Mouse (Mus musculus): ENCODE results near the gene Bnc2. TPM values are rescaled to one million over a fixed set of nuclear protein-coding genes. Genes with fewer than 3 reads are reported as not detected.
A peak's percentile ranks its signal among the peaks of the same experiment; 100 is the strongest.

The Bnc2 gene
- polyA plus RNA-seq, 1 experiment from 2014 or later: 22.2 TPM

- H3K27me3 ChIP-seq (ENCODE audit: control insufficient read depth, insufficient read depth, low read length): no peaks in the 10 kb centered on the region
- ATAC-seq (replicated peaks; ENCODE audit: insufficient number of reproducible peaks, low FRiP score, low TSS enrichment, low read depth): no peak
Measured at GRCm38 (mm10) chr4:84321598-84321997, 353.5 kb downstream of the Bnc2 start.

GRCm38 (mm10) chr4:84317421-84317820 lies 357.7 kb downstream of the Bnc2 start:
- WGBS: 88% methylated on average over 3 of the region's 3 CpGs
- H3K4me2 ChIP-seq (ENCODE audit: low read depth, low read length): no peak overlapping the region
- no peak overlapping the region for H3K9ac ChIP-seq (replicated peaks; ENCODE audit: low read length)
- no peak overlapping the region for H3K27ac ChIP-seq (replicated peaks; ENCODE audit: low read depth, low read length)
- DNase-seq (ENCODE audit: low spot score) (no peak), ATAC-seq (replicated peaks; ENCODE audit: insufficient number of reproducible peaks, low FRiP score, low TSS enrichment, low read depth) (no peak)
- no peaks in the 10 kb centered on the region for H3K4me1 ChIP-seq (ENCODE audit: control insufficient read depth, insufficient read depth, low read length)
- no peaks in the 10 kb centered on the region for H3K9me3 ChIP-seq (replicated peaks; ENCODE audit: control insufficient read depth, low read length)
- no peaks in the 10 kb centered on the region for H3K27me3 ChIP-seq (ENCODE audit: control insufficient read depth, insufficient read depth, low read length)
- no peaks in the 10 kb centered on the region for H3K36me3 ChIP-seq (replicated peaks; ENCODE audit: control insufficient read depth, insufficient read depth, low read depth, low read length)
- H3K4me3 ChIP-seq (ENCODE audit: low read depth, low read length): no peak overlapping the region

More at GRCm38 (mm10) chr4:84321598-84321997, 353.5 kb downstream of the Bnc2 start:
- no peaks in the 10 kb centered on the region for H3K36me3 ChIP-seq (replicated peaks; ENCODE audit: control insufficient read depth, insufficient read depth, low read depth, low read length)
- H3K27ac ChIP-seq (replicated peaks; ENCODE audit: low read depth, low read length): no peak overlapping the region
- no peak overlapping the region for H3K4me3 ChIP-seq (ENCODE audit: low read depth, low read length)
- H3K4me1 ChIP-seq (ENCODE audit: control insufficient read depth, insufficient read depth, low read length): no peaks in the 10 kb centered on the region
- H3K9ac ChIP-seq (replicated peaks; ENCODE audit: low read length): no peak overlapping the region
- no peak overlapping the region for H3K4me2 ChIP-seq (ENCODE audit: low read depth, low read length)
- WGBS: 56% methylated on average over 2 of the region's 2 CpGs
- H3K9me3 ChIP-seq (replicated peaks; ENCODE audit: control insufficient read depth, low read length): no peaks in the 10 kb centered on the region
- DNase-seq (ENCODE audit: low spot score): no peak

- Histone ChIP-seq H3K9ac (replicated peaks; ENCODE audit: low read length) (no peak overlapping the region), H3K4me2 (ENCODE audit: low read depth, low read length) (no peak overlapping the region), H3K27me3 (ENCODE audit: control insufficient read depth, insufficient read depth, low read length) (no peaks in the 10 kb centered on the region), H3K9me3 (replicated peaks; ENCODE audit: control insufficient read depth, low read length) (no peaks in the 10 kb centered on the region), H3K4me1 (ENCODE audit: control insufficient read depth, insufficient read depth, low read length) (peaks cover 2% of the 10 kb centered on the region; the same call in 1 of the 2 replicates), H3K27ac (replicated peaks; ENCODE audit: low read depth, low read length) (no peak overlapping the region), H3K36me3 (replicated peaks; ENCODE audit: control insufficient read depth, insufficient read depth, low read depth, low read length) (no peaks in the 10 kb centered on the region), H3K4me3 (ENCODE audit: low read depth, low read length) (no peak overlapping the region)
- DNase-seq (ENCODE audit: low spot score) (no peak), ATAC-seq (replicated peaks; ENCODE audit: insufficient number of reproducible peaks, low FRiP score, low TSS enrichment, low read depth) (no peak)
- WGBS: 71% methylated on average over 2 of the region's 2 CpGs
Measured at GRCm38 (mm10) chr4:84311371-84311770, 363.7 kb downstream of the Bnc2 start.

GRCm38 (mm10) chr4:84310851-84311250 lies 364.2 kb downstream of the Bnc2 start:
- Histone ChIP-seq H3K9ac (replicated peaks; ENCODE audit: low read length) (no peak overlapping the region), H3K9me3 (replicated peaks; ENCODE audit: control insufficient read depth, low read length) (no peaks in the 10 kb centered on the region), H3K4me1 (ENCODE audit: control insufficient read depth, insufficient read depth, low read length) (peaks cover 2% of the 10 kb centered on the region; the same call in 1 of the 2 replicates), H3K36me3 (replicated peaks; ENCODE audit: control insufficient read depth, insufficient read depth, low read depth, low read length) (no peaks in the 10 kb centered on the region), H3K27ac (replicated peaks; ENCODE audit: low read depth, low read length) (no peak overlapping the region), H3K4me3 (ENCODE audit: low read depth, low read length) (no peak overlapping the region), H3K4me2 (ENCODE audit: low read depth, low read length) (no peak overlapping the region), H3K27me3 (ENCODE audit: control insufficient read depth, insufficient read depth, low read length) (no peaks in the 10 kb centered on the region)
- no peak for ATAC-seq (replicated peaks; ENCODE audit: insufficient number of reproducible peaks, low FRiP score, low TSS enrichment, low read depth)
- 70% methylated on average over 3 of the region's 3 CpGs for WGBS
- DNase-seq (ENCODE audit: low spot score): no peak

GRCm38 (mm10) chr4:84308226-84308862 lies 366.7 kb downstream of the Bnc2 start:
- H3K4me3 ChIP-seq (ENCODE audit: low read depth, low read length): no peak overlapping the region
- H3K9me3 ChIP-seq (replicated peaks; ENCODE audit: control insufficient read depth, low read length): no peaks in the 10 kb centered on the region
- H3K27me3 ChIP-seq (ENCODE audit: control insufficient read depth, insufficient read depth, low read length): no peaks in the 10 kb centered on the region
- WGBS: 28% methylated on average over 4 of the region's 4 CpGs
- H3K27ac ChIP-seq (replicated peaks; ENCODE audit: low read depth, low read length): no peak overlapping the region
- H3K4me1 ChIP-seq (ENCODE audit: control insufficient read depth, insufficient read depth, low read length): peaks cover 2% of the 10 kb centered on the region; the same call in 1 of the 2 replicates
- DNase-seq (ENCODE audit: low spot score) (peak; percentile 40), ATAC-seq (replicated peaks; ENCODE audit: insufficient number of reproducible peaks, low FRiP score, low TSS enrichment, low read depth) (no peak)
- H3K4me2 ChIP-seq (ENCODE audit: low read depth, low read length): no peak overlapping the region
- no peaks in the 10 kb centered on the region for H3K36me3 ChIP-seq (replicated peaks; ENCODE audit: control insufficient read depth, insufficient read depth, low read depth, low read length)
- H3K9ac ChIP-seq (replicated peaks; ENCODE audit: low read length): no peak overlapping the region

- no peak overlapping the region for H3K4me3 ChIP-seq (ENCODE audit: low read depth, low read length)
- no peak overlapping the region for H3K4me2 ChIP-seq (ENCODE audit: low read depth, low read length)
- no peak overlapping the region for H3K27ac ChIP-seq (replicated peaks; ENCODE audit: low read depth, low read length)
- WGBS: 78% methylated on average over 9 of the region's 9 CpGs
- H3K4me1 ChIP-seq (ENCODE audit: control insufficient read depth, insufficient read depth, low read length): peaks cover 2% of the 10 kb centered on the region; the same call in 1 of the 2 replicates
- H3K27me3 ChIP-seq (ENCODE audit: control insufficient read depth, insufficient read depth, low read length): no peaks in the 10 kb centered on the region
- H3K9me3 ChIP-seq (replicated peaks; ENCODE audit: control insufficient read depth, low read length): no peaks in the 10 kb centered on the region
- H3K36me3 ChIP-seq (replicated peaks; ENCODE audit: control insufficient read depth, insufficient read depth, low read depth, low read length): no peaks in the 10 kb centered on the region
- no peak overlapping the region for H3K9ac ChIP-seq (replicated peaks; ENCODE audit: low read length)
- DNase-seq (ENCODE audit: low spot score) (no peak), ATAC-seq (replicated peaks; ENCODE audit: insufficient number of reproducible peaks, low FRiP score, low TSS enrichment, low read depth) (no peak)
Measured at GRCm38 (mm10) chr4:84306928-84307606, 368.0 kb downstream of the Bnc2 start.

GRCm38 (mm10) chr4:84302949-84303348 lies 372.1 kb downstream of the Bnc2 start:
- DNase-seq (ENCODE audit: low spot score): peak; percentile 59
- no peak overlapping the region for H3K4me3 ChIP-seq (ENCODE audit: low read depth, low read length)
- H3K9ac ChIP-seq (replicated peaks; ENCODE audit: low read length): no peak overlapping the region
- H3K27me3 ChIP-seq (ENCODE audit: control insufficient read depth, insufficient read depth, low read length): no peaks in the 10 kb centered on the region
- no peak overlapping the region for H3K4me2 ChIP-seq (ENCODE audit: low read depth, low read length)
- H3K27ac ChIP-seq (replicated peaks; ENCODE audit: low read depth, low read length): no peak overlapping the region
- no peaks in the 10 kb centered on the region for H3K4me1 ChIP-seq (ENCODE audit: control insufficient read depth, insufficient read depth, low read length)
- WGBS: 45% methylated on average over 3 of the region's 3 CpGs
- no peaks in the 10 kb centered on the region for H3K36me3 ChIP-seq (replicated peaks; ENCODE audit: control insufficient read depth, insufficient read depth, low read depth, low read length)
- no peaks in the 10 kb centered on the region for H3K9me3 ChIP-seq (replicated peaks; ENCODE audit: control insufficient read depth, low read length)
- no peak for ATAC-seq (replicated peaks; ENCODE audit: insufficient number of reproducible peaks, low FRiP score, low TSS enrichment, low read depth)

- Histone ChIP-seq H3K4me1 (ENCODE audit: control insufficient read depth, insufficient read depth, low read length) (no peaks in the 10 kb centered on the region), H3K27me3 (ENCODE audit: control insufficient read depth, insufficient read depth, low read length) (no peaks in the 10 kb centered on the region), H3K36me3 (replicated peaks; ENCODE audit: control insufficient read depth, insufficient read depth, low read depth, low read length) (no peaks in the 10 kb centered on the region), H3K9ac (replicated peaks; ENCODE audit: low read length) (no peak overlapping the region), H3K4me3 (ENCODE audit: low read depth, low read length) (no peak overlapping the region), H3K9me3 (replicated peaks; ENCODE audit: control insufficient read depth, low read length) (no peaks in the 10 kb centered on the region), H3K4me2 (ENCODE audit: low read depth, low read length) (no peak overlapping the region), H3K27ac (replicated peaks; ENCODE audit: low read depth, low read length) (no peak overlapping the region)
- ATAC-seq (replicated peaks; ENCODE audit: insufficient number of reproducible peaks, low FRiP score, low TSS enrichment, low read depth): no peak
- DNase-seq (ENCODE audit: low spot score): no peak
- 87% methylated on average over 5 of the region's 5 CpGs for WGBS
Measured at GRCm38 (mm10) chr4:84285153-84285552, 389.9 kb downstream of the Bnc2 start.
